Mouse (Mus musculus) left cerebral cortex, postnatal 36 days (tissue): Measurements from ENCODE around the gene Bclaf1. TPM values are rescaled to one million over a fixed set of nuclear protein-coding genes. Genes with fewer than 3 reads are reported as not detected.

ENCODE experiments used
- microRNA-seq: library from miRNA; unstranded; fragments of <30 nt; microRNA quantifications from one replicate; pipeline ENCODE4 v1.2.0, GENCODE M21; 2022
- total RNA-seq, 2 experiments: library from RNA; stranded (reverse); gene quantifications; 2 replicates each; pipeline ENCODE4 v1.2.3; 2021

The Bclaf1 gene
- total RNA-seq, 2 experiments from 2014 or later, result 99.9 to 136 TPM

Small RNA genes lying within 50 kb of the gene (microRNA-seq; reads per million reads assigned to microRNA genes)
- not detected for gene Mir6413

Other genes with a start within 250 kb of the Bclaf1 start
- gene Map7, start 164.0 kb upstream of the Bclaf1 start, total RNA-seq, result 100 to 1,000 TPM in 1 of 2 experiments, 10 to 100 TPM in 1; 93.5 to 134 TPM
- gene Mtfr2, start 35.3 kb downstream of the Bclaf1 start, total RNA-seq, result under 1 TPM; 0.25 to 0.72 TPM